Mouse (Mus musculus): ENCODE data around the gene Ssbp1.

DNA sequence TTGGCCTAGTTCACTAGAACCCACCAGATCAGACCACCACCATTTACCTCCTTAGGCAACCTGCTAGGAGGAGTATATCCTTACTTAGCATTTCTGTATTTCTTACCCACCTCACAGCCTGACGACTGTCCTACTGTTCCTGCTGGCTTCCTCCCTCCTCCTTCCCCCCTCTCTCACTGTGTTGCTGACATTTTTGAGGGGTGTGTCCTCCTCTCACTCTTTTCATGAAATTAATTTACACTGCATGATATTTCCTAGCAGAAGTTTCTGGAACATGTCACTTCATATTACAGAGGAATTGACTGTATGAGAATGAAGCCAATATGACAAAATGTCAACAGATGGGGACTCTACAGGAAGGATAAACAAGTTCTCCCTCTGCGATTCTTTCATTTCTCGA, 42.5 kb upstream of the Ssbp1 start:
- TF ChIP-seq CTCF (conservative IDR thresholded peaks at IDR 0.05; ENCODE audit: low read length) (no peak), NANOG (IDR thresholded peaks at IDR 0.05; ENCODE audit: borderline replicate concordance, low read length) (no peak), POU5F1 (IDR thresholded peaks at IDR 0.05; ENCODE audit: borderline replicate concordance, low read length) (no peak)

Data from E14TG2a.4 (cell line).